Mouse (Mus musculus): Measurements from ENCODE around the gene Trim8.

DNA sequence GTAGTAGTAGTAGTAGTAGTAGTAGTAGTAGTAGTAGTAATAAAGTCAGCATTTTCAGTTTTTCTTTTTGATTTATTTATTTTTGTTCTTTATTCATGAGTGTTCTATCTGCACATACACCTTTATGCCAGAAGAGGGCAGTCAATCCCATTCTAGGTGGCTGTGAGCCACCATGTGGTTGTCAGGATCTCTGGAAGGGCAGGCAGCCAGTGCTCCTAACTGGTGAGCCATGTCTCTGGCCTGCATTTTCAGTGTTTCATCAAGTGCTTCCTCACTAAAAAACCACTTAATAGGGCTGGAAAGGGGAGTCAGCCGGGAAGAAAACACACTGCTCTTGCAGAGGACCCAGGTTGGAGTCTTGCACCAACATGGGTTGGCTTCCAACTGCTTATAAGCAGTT, 60.6 kb downstream of the Trim8 start:
- TF ChIP-seq CTCF (IDR thresholded peaks at IDR 0.05; ENCODE audit: low read depth, low read length) (peak; percentile 72), POLR2A (IDR thresholded peaks at IDR 0.05; ENCODE audit: insufficient read depth, low read length) (no peak), EP300 (IDR thresholded peaks at IDR 0.05; ENCODE audit: insufficient read depth, low read depth, low read length) (no peak)
